Mouse (Mus musculus) erythroblast, adult 5-6 weeks (primary cell): ENCODE measurements around the gene Numbl. TPM values are rescaled to one million over a fixed set of nuclear protein-coding genes. Genes with fewer than 3 reads are reported as not detected.

Experiments
- ATAC-seq: replicated peaks from 2 replicates; pipeline ENCODE4 v1.8.0; 2016; ENCODE audit warnings: moderate number of reproducible peaks, mild to moderate bottlenecking, moderate TSS enrichment, inconsistent platforms; ENCODE audit not compliant: poor library complexity, low FRiP score, severe bottlenecking
- total RNA-seq, 2 experiments: library from RNA; stranded (forward) in 1 of 2; stranded (reverse) in 1 of 2; fragments of 150-400 nt in 1 of 2; fragments of 200-764, 138-1000 nt in 1 of 2; gene quantifications; 2 replicates each; pipeline versions ENCODE4 v1.2.3 to v1.2.4; 2015 to 2017; ENCODE audit warnings: low replicate concordance in 2 of 2

The Numbl gene
- total RNA-seq, 2 experiments from 2014 or later, result 0.17 to 0.58 TPM

DNA sequence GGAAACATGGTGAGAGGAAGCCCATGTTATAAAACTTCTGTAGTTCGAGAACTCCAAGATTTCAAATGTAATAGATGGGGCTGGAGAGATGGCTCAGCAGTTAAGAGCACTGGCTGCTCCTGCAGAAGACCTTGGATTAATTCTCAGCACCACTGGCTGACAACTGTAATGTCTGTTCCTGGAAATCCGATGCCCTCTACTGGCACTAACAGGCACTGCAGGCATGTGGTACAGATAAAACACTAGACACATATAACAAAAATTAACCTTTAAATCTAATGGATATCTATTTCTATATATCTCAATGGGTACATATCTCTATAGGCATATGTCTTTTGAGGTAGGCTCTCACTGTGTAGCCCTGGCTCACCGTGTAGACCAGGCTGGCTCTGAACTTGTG, 56.2 kb downstream of the Numbl start:
- no peak for ATAC-seq

- ATAC-seq, result no peak
Observed at GRCm38 (mm10) chr7:27315958-27316357, 57.7 kb downstream of the Numbl start.

DNA sequence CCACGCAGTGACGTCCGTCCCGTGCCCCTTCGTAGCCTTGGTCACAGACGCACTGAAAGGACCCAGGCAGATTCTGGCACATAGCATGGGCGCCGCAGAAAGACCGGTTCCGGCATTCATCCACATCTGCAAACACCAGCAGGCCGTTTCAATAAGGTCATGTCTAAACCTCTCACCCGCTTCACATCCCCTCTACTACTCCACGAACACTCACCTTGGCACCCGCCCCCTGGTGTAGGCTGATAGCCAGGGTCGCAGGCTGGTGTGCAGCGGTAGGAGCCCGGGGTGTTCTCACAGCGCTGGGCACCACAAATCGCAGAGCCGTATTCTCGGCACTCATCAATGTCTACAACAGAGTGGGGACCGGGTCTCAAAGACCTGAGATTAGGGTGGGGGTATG, 61.2 kb downstream of the Numbl start:
- ATAC-seq, result no peak

GRCm38 (mm10) chr7:27322291-27322690, 64.1 kb downstream of the Numbl start:
- ATAC-seq, result no peak

DNA sequence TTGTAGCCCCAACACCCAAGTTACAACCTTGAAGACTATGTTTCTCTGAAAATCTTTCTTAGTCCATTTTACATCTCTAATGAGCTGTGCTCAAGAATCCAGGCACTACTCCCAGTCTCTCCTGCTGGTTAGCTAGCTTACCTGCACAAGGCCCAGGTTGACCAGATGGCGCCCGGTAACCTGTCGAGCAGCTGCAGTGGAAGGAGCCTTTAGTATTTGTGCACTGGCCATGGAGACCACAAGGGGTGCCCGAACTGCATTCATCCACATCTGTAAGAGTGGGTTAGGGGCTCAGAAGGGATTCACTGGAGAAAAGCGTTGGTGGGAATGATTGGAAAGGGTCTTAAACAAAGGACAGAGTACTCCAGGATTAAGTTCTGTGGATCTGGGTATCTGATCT, 64.8 kb downstream of the Numbl start:
- no peak for ATAC-seq

- no peak for ATAC-seq
Observed at GRCm38 (mm10) chr7:27324161-27324560, 65.9 kb downstream of the Numbl start.

GRCm38 (mm10) chr7:27324928-27325327, 66.7 kb downstream of the Numbl start:
- ATAC-seq, result no peak

DNA sequence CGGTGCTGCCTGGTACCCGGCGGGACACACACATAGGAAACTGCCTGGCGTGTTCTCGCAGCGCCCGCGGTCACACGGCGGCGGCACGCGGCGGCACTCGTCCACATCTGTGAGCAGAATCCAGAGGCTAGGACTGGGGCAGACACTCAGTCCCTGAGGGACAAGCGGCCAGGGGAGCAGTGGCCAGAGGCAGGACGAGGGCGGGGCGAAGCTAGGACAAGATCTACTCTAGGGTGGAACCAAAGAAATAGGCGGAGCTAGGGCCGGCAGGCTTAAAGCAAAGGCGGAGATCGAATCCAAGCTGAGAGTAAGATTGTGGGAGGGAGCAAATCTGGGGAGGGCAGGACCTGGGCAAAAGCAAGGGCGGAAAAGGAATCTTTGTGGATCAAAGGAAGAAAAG, 67.5 kb downstream of the Numbl start:
- ATAC-seq, result no peak

- no peak for ATAC-seq
Observed at GRCm38 (mm10) chr7:27326101-27326880, 68.1 kb downstream of the Numbl start.

DNA sequence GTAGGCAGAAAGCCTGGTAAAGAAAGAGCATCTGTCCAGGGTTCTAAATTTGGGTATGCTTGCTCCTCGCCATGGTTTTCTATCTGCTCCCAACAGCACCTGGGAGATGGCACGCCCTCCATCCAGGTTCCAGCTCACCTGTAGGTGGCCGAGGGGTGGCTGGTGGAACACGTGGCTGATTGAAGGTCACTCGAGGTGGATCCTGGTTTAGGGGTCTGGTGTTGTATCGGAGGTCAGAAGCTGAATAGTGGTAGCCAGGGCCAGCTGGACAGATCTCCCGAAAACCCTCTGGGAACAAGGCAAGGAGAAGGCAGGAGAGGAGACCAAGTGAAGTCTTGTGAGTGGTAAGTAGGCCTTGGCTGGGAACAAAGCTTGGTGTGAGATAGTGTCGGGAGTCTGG, 69.3 kb downstream of the Numbl start:
- ATAC-seq, result no peak

GRCm38 (mm10) chr7:27328161-27328560, 69.9 kb downstream of the Numbl start:
- ATAC-seq, result no peak

- ATAC-seq, result no peak
Observed at GRCm38 (mm10) chr7:27328648-27329047, 70.4 kb downstream of the Numbl start.

DNA sequence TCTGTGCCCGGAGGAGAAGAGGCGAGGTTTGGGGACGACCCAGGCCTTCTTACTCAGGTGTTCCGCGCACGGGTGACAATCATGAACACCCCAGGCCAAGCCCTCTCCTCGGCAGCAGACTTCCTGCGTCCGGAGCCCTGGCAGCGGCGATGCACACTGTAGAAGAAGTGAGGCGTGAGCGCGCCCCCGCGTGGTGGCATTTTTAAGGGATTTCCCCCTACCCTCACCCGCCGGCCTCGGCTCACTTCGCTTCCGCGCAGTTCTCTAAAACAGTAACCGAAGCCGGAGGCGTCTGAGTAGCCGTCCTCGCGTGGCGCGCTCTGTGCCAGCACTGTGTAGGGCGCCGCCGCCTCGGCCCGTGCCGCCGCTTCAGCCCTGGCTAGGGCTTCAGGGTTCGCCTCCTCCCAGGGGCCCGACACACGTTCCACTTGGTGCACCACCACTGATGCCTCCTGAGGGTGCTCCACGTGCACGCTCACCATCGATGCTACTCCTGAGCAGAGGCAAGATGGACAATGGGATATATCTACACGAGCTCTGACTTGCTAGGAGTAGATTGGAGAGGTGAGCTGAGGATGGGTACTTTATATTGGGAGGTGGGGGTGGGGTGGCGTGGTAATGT, 71.2 kb downstream of the Numbl start:
- ATAC-seq, result no peak

GRCm38 (mm10) chr7:27329981-27330380, 71.7 kb downstream of the Numbl start:
- ATAC-seq, result no peak

DNA sequence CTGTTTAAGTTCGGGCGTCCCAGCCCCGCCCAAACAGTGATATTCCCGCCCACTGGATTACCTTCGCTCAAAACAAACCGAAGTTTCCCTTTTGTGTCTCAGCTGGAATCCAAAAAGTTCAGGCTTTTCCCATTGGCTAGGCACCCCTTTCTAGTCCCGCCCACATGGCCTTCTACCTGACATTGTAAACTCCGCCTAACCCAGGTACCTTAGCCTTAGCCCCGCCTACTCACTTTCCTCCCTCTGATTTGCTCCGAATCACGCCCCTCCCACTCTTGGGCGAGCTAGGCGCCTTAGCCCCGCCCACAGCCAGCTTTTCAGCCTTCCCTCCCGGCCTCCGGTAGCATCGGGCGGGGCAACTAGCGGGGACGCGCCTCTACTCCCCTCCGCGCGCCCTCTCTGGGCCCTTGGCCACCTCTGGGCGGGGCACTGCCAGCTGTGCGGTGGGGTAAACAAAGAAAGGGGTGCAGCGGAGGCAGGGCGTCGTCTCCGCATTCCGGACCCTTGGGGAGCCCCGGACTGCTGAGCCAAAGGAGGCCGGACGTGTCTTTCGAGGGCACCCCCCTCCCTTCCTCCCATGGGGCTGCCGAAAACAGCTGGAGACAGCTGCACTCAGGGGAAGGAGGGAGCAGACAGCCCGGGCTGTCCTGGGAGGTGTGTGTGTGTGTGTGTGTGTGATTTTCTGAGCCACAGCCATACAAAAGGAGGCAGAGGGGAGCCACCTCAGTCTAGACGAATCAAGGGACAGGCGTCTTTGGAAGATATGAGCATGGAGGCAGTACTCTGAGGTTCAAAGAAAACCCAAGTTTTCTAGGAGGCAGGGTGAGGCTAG, 72.7 kb downstream of the Numbl start:
- ATAC-seq, result peak; percentile 70

- ATAC-seq, result no peak
Observed at GRCm38 (mm10) chr7:27331541-27331851, 73.3 kb downstream of the Numbl start.

Other genes starting within 250 kb of the Numbl start
- not detected in 2 replicates for gene Cyp2a12, start 229.4 kb upstream of the Numbl start, total RNA-seq (2015; ENCODE audit: low replicate concordance)
- gene Cyp2a12, start 229.4 kb upstream of the Numbl start, total RNA-seq (2017; ENCODE audit: low replicate concordance), result not detected in 2 replicates
- not detected in 2 replicates for gene Cyp2f2, start 138.5 kb upstream of the Numbl start, total RNA-seq (2015; ENCODE audit: low replicate concordance)
- gene Cyp2f2, start 138.5 kb upstream of the Numbl start, total RNA-seq (2017; ENCODE audit: low replicate concordance), result not detected in 2 replicates
- gene Cyp2t4, start 104.7 kb upstream of the Numbl start, total RNA-seq (2015; ENCODE audit: low replicate concordance), result not detected in 2 replicates
- not detected in 2 replicates for gene Cyp2t4, start 104.7 kb upstream of the Numbl start, total RNA-seq (2017; ENCODE audit: low replicate concordance)
- gene Egln2, start 91.6 kb upstream of the Numbl start, total RNA-seq (2015; ENCODE audit: low replicate concordance), result 1.3 and 7.7 TPM in 2 replicates
- gene Egln2, start 91.6 kb upstream of the Numbl start, total RNA-seq (2017; ENCODE audit: low replicate concordance), result 7.6 and 10.0 TPM in 2 replicates
- gene Rab4b, start 79.5 kb upstream of the Numbl start, total RNA-seq (2015; ENCODE audit: low replicate concordance), result 11.1 and 18.0 TPM in 2 replicates
- 4.0 and 7.8 TPM in 2 replicates for gene Rab4b, start 79.5 kb upstream of the Numbl start, total RNA-seq (2017; ENCODE audit: low replicate concordance)
- not detected in 2 replicates for gene Gm21983, start 77.3 kb upstream of the Numbl start, total RNA-seq (2015; ENCODE audit: low replicate concordance)
- gene Gm21983, start 77.3 kb upstream of the Numbl start, total RNA-seq (2017; ENCODE audit: low replicate concordance), result not detected in 2 replicates
- gene Mia, start 77.3 kb upstream of the Numbl start, total RNA-seq (2015; ENCODE audit: low replicate concordance), result not detected in 2 replicates
- not detected in 2 replicates for gene Mia, start 77.3 kb upstream of the Numbl start, total RNA-seq (2017; ENCODE audit: low replicate concordance)
- gene BC024978, start 62.7 kb upstream of the Numbl start, total RNA-seq (2015; ENCODE audit: low replicate concordance), result 0.63 and 2.3 TPM in 2 replicates
- 0.34 and 0.84 TPM in 2 replicates for gene BC024978, start 62.7 kb upstream of the Numbl start, total RNA-seq (2017; ENCODE audit: low replicate concordance)
- 30.3 and 43.2 TPM in 2 replicates for gene Snrpa, start 62.2 kb upstream of the Numbl start, total RNA-seq (2015; ENCODE audit: low replicate concordance)
- 12.7 and 19.5 TPM in 2 replicates for gene Snrpa, start 62.2 kb upstream of the Numbl start, total RNA-seq (2017; ENCODE audit: low replicate concordance)
- 2.3 TPM in 1 of 2 replicates, not detected in the other for gene Itpkc, start 29.8 kb upstream of the Numbl start, total RNA-seq (2015; ENCODE audit: low replicate concordance)
- gene Itpkc, start 29.8 kb upstream of the Numbl start, total RNA-seq (2017; ENCODE audit: low replicate concordance), result 0.60 and 1.5 TPM in 2 replicates
- gene Coq8b, start 25.4 kb upstream of the Numbl start, total RNA-seq (2015; ENCODE audit: low replicate concordance), result 2.1 and 3.5 TPM in 2 replicates
- gene Coq8b, start 25.4 kb upstream of the Numbl start, total RNA-seq (2017; ENCODE audit: low replicate concordance), result 2.9 and 4.5 TPM in 2 replicates
- gene Ltbp4, start 79.3 kb downstream of the Numbl start, total RNA-seq (2015; ENCODE audit: low replicate concordance), result not detected in 2 replicates
- gene Ltbp4, start 79.3 kb downstream of the Numbl start, total RNA-seq (2017; ENCODE audit: low replicate concordance), result 1.2 TPM in 1 of 2 replicates, not detected in the other
- 9.0 and 13.3 TPM in 2 replicates for gene Shkbp1, start 97.6 kb downstream of the Numbl start, total RNA-seq (2015; ENCODE audit: low replicate concordance)
- 3.4 and 10.0 TPM in 2 replicates for gene Shkbp1, start 97.6 kb downstream of the Numbl start, total RNA-seq (2017; ENCODE audit: low replicate concordance)
- not detected in 2 replicates for gene Gm20479, start 99.0 kb downstream of the Numbl start, total RNA-seq (2015; ENCODE audit: low replicate concordance)
- not detected in 2 replicates for gene Gm20479, start 99.0 kb downstream of the Numbl start, total RNA-seq (2017; ENCODE audit: low replicate concordance)
- 0.42 TPM in 1 of 2 replicates, not detected in the other for gene Sptbn4, start 189.3 kb downstream of the Numbl start, total RNA-seq (2015; ENCODE audit: low replicate concordance)
- 0.17 and 0.28 TPM in 2 replicates for gene Sptbn4, start 189.3 kb downstream of the Numbl start, total RNA-seq (2017; ENCODE audit: low replicate concordance)
- 379 and 403 TPM in 2 replicates for gene Blvrb, start 189.5 kb downstream of the Numbl start, total RNA-seq (2015; ENCODE audit: low replicate concordance)
- gene Blvrb, start 189.5 kb downstream of the Numbl start, total RNA-seq (2017; ENCODE audit: low replicate concordance), result 431 and 604 TPM in 2 replicates
- 31.8 and 57.3 TPM in 2 replicates for gene Sertad3, start 215.3 kb downstream of the Numbl start, total RNA-seq (2015; ENCODE audit: low replicate concordance)
- gene Sertad3, start 215.3 kb downstream of the Numbl start, total RNA-seq (2017; ENCODE audit: low replicate concordance), result 56.2 and 61.8 TPM in 2 replicates
- 26.5 and 34.1 TPM in 2 replicates for gene Sertad1, start 228.5 kb downstream of the Numbl start, total RNA-seq (2015; ENCODE audit: low replicate concordance)
- gene Sertad1, start 228.5 kb downstream of the Numbl start, total RNA-seq (2017; ENCODE audit: low replicate concordance), result 26.2 and 30.5 TPM in 2 replicates
- gene Prx, start 240.9 kb downstream of the Numbl start, total RNA-seq (2015; ENCODE audit: low replicate concordance), result not detected in 2 replicates
- gene Prx, start 240.9 kb downstream of the Numbl start, total RNA-seq (2017; ENCODE audit: low replicate concordance), result 0.28 and 0.43 TPM in 2 replicates